Mouse (Mus musculus) ES-Bruce4 (cell line): ENCODE results near the gene Lingo3.

Experiments
- CTCF ChIP-seq: IDR thresholded peaks from one replicate; pipeline ENCODE4 v1.8.1; 2011; ENCODE audit warnings: low read depth, low read length
- EP300 ChIP-seq: IDR thresholded peaks from 2 replicates; pipeline ENCODE4 v1.6.1; 2011; ENCODE audit warnings: low read depth, low read length; ENCODE audit not compliant: insufficient read depth
- POLR2A ChIP-seq: IDR thresholded peaks from one replicate; pipeline ENCODE4 v1.8.1; 2011; ENCODE audit warnings: low read length; ENCODE audit not compliant: insufficient read depth

- no peak for TF ChIP-seq CTCF
- no peak for TF ChIP-seq POLR2A
- TF ChIP-seq EP300: no peak
Measured at GRCm38 (mm10) chr10:80808099-80808984, 35.5 kb downstream of the Lingo3 start.
